Mouse (Mus musculus): ENCODE data around the gene Trpd52l3. TPM values are rescaled to one million over a fixed set of nuclear protein-coding genes. Genes with fewer than 3 reads are reported as not detected.

The Trpd52l3 gene
- polyA plus RNA-seq (2015; fragmentation: Nextera tagmentation; extraction: Ambion mirVana), result not detected in 2 replicates

DNA sequence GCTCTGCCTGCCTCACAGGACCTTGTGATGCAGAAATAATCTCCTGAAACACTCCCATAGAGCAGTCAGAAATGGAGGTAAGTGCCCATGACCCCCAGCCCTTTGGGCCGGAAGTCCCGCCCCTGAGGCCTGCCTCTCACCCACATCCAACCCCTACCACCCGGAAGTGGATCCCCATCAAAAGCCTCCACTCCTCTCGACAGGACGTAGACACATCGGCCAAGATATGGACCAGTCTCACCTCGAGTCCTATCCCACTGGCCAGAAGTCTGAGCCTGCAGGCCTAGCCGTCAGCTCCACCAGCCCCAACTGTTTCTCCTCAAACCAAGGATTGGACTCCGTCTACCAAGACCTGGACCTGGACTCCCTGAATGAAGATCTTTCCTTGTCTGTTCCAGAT is at the start of gene Trpd52l3:
TSS of gene Trpd52l3 (plus strand) at position 170 of the 400 bp plus-strand sequence.
- Histone ChIP-seq H3K36me3 (replicated peaks; ENCODE audit: insufficient read depth, low read length) (no peaks in the 10 kb centered on the region), H3K27me3 (ENCODE audit: insufficient read depth, low read length) (no peaks in the 10 kb centered on the region), H3K4me2 (ENCODE audit: low read depth, low read length) (no peak within 1 kb of the TSS), H3K27ac (ENCODE audit: low read depth) (no peak within 1 kb of the TSS), H3K9me3 (ENCODE audit: low read length) (no peaks in the 10 kb centered on the region), H3K4me3 (ENCODE audit: low read depth, low read length) (no peak within 1 kb of the TSS), H3K4me1 (ENCODE audit: insufficient read depth) (no peaks in the 10 kb centered on the region), H3K9ac (replicated peaks) (no peak within 1 kb of the TSS)
- TF ChIP-seq CTCF (IDR thresholded peaks at IDR 0.05; ENCODE audit: low read depth) (no peak), EP300 (IDR thresholded peaks at IDR 0.05; ENCODE audit: low read depth) (no peak)
- WGBS (ENCODE audit: insufficient replicate concordance), result 82% methylated on average over 9 of the region's 9 CpGs
- DNase-seq (no peak), ATAC-seq (no peak)

DNA sequence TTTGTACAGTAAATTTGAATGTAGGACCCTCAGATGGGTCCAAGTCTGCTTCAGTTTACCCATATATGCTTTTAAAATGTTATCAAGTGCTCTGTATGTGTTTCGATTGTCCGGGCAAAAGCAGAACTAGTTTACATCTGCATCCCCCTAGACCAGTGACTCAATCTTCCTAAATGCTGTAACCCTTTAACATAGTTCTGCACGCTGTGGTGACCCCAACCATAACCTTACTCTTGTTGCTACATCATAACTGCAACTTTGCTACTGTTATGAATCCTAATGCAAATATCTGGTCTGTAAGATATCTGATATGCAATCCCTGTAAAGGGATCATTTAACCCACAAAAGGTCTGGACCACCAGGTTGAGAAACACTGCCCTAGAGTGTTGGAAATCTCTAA is 49.8 kb upstream of the Trpd52l3 start:
- ATAC-seq (no peak), DNase-seq (no peak)
- Histone ChIP-seq H3K9me3 (ENCODE audit: low read length) (no peaks in the 10 kb centered on the region), H3K9ac (replicated peaks) (no peak overlapping the region), H3K4me2 (ENCODE audit: low read depth, low read length) (no peak overlapping the region), H3K4me3 (ENCODE audit: low read depth, low read length) (no peak overlapping the region), H3K4me1 (ENCODE audit: insufficient read depth) (no peaks in the 10 kb centered on the region), H3K36me3 (replicated peaks; ENCODE audit: insufficient read depth, low read length) (no peaks in the 10 kb centered on the region), H3K27ac (ENCODE audit: low read depth) (no peak overlapping the region), H3K27me3 (ENCODE audit: insufficient read depth, low read length) (no peaks in the 10 kb centered on the region)
- no peak for TF ChIP-seq CTCF (IDR thresholded peaks at IDR 0.05; ENCODE audit: low read depth)
- TF ChIP-seq EP300 (IDR thresholded peaks at IDR 0.05; ENCODE audit: low read depth), result no peak
- WGBS (ENCODE audit: insufficient replicate concordance), result 63% methylated on average over 3 of the region's 3 CpGs

DNA sequence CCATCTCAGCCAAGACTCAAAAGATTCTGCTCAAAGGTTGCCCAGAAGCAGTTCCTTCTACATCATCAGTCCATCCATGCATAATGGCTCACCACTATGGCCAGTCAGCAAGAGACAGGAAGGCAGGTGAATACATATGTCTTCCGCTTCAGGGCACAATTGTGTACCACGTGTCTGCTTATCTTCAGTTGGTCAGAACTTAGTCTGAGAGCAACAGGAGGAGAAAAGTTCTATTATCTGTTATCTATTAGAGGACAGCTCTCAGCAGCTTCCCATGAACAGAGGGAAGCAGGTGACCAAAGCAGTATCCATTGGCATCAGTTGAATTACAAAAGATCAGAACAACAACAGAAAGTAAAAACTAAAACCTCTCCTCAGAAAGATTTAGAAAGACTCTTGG is 48.1 kb upstream of the Trpd52l3 start:
- ATAC-seq (no peak), DNase-seq (no peak)
- Histone ChIP-seq H3K4me3 (ENCODE audit: low read depth, low read length) (no peak overlapping the region), H3K27ac (ENCODE audit: low read depth) (no peak overlapping the region), H3K9me3 (ENCODE audit: low read length) (no peaks in the 10 kb centered on the region), H3K36me3 (replicated peaks; ENCODE audit: insufficient read depth, low read length) (no peaks in the 10 kb centered on the region), H3K27me3 (ENCODE audit: insufficient read depth, low read length) (no peaks in the 10 kb centered on the region), H3K4me1 (ENCODE audit: insufficient read depth) (no peaks in the 10 kb centered on the region), H3K4me2 (ENCODE audit: low read depth, low read length) (no peak overlapping the region), H3K9ac (replicated peaks) (no peak overlapping the region)
- 46% methylated on average over 2 of the region's 2 CpGs for WGBS (ENCODE audit: insufficient replicate concordance)
- TF ChIP-seq CTCF (IDR thresholded peaks at IDR 0.05; ENCODE audit: low read depth) (no peak), EP300 (IDR thresholded peaks at IDR 0.05; ENCODE audit: low read depth) (no peak)

DNA sequence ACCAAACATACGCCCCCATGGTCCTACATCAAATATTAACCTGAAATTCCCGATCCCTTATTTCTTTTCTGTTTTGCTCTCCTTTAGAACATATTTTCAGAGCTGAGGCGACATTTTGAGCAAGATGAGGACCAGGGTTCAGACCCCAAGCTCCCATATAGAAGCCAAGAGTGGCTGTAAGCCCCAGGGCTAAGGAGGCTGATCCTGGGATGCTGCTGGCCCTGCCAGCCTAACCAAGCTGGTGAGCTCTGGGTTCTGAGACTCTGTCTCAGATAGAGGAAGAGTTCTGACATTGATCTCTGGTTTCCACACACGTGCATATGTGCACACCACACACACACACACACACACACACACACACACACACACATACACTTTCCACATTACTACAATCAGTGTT is 42.7 kb upstream of the Trpd52l3 start:
- Histone ChIP-seq H3K36me3 (replicated peaks; ENCODE audit: insufficient read depth, low read length) (no peaks in the 10 kb centered on the region), H3K4me2 (ENCODE audit: low read depth, low read length) (no peak overlapping the region), H3K9ac (replicated peaks) (no peak overlapping the region), H3K4me3 (ENCODE audit: low read depth, low read length) (no peak overlapping the region), H3K4me1 (ENCODE audit: insufficient read depth) (no peaks in the 10 kb centered on the region), H3K27me3 (ENCODE audit: insufficient read depth, low read length) (no peaks in the 10 kb centered on the region), H3K9me3 (ENCODE audit: low read length) (no peaks in the 10 kb centered on the region), H3K27ac (ENCODE audit: low read depth) (no peak overlapping the region)
- no peak for DNase-seq
- no peak for TF ChIP-seq EP300 (IDR thresholded peaks at IDR 0.05; ENCODE audit: low read depth)
- TF ChIP-seq CTCF (IDR thresholded peaks at IDR 0.05; ENCODE audit: low read depth), result no peak
- no peak for ATAC-seq
- WGBS (ENCODE audit: insufficient replicate concordance), result 63% methylated on average over 4 of the region's 4 CpGs

DNA sequence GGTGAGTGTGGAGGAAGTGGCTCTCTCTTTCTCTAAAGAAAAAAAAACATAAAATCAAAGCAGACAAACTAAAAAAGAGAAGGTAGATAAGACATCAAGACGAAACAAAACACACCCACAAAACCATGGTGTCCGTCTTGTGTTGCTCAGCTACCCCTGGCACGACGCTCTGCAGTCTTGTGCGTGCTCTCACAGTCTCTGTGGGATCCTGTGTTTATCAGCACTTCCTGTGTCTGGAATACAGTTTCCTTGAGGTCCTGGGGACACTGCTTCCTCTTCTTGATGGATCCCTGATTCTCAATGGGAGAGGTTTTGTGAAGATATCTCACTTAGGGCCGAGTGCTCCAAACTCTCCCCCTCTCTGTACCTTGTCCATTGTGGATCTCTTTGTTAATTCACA is 41.7 kb upstream of the Trpd52l3 start:
- no peak overlapping the region for H3K4me2 ChIP-seq (ENCODE audit: low read depth, low read length)
- no peak overlapping the region for H3K27ac ChIP-seq (ENCODE audit: low read depth)
- H3K36me3 ChIP-seq (replicated peaks; ENCODE audit: insufficient read depth, low read length), result no peaks in the 10 kb centered on the region
- 37% methylated on average over 6 of the region's 6 CpGs for WGBS (ENCODE audit: insufficient replicate concordance)
- H3K4me1 ChIP-seq (ENCODE audit: insufficient read depth), result no peaks in the 10 kb centered on the region
- no peaks in the 10 kb centered on the region for H3K27me3 ChIP-seq (ENCODE audit: insufficient read depth, low read length)
- TF ChIP-seq CTCF (IDR thresholded peaks at IDR 0.05; ENCODE audit: low read depth) (no peak), EP300 (IDR thresholded peaks at IDR 0.05; ENCODE audit: low read depth) (no peak)
- no peak overlapping the region for H3K4me3 ChIP-seq (ENCODE audit: low read depth, low read length)
- DNase-seq (no peak), ATAC-seq (no peak)
- H3K9ac ChIP-seq (replicated peaks), result no peak overlapping the region
- H3K9me3 ChIP-seq (ENCODE audit: low read length), result no peaks in the 10 kb centered on the region

DNA sequence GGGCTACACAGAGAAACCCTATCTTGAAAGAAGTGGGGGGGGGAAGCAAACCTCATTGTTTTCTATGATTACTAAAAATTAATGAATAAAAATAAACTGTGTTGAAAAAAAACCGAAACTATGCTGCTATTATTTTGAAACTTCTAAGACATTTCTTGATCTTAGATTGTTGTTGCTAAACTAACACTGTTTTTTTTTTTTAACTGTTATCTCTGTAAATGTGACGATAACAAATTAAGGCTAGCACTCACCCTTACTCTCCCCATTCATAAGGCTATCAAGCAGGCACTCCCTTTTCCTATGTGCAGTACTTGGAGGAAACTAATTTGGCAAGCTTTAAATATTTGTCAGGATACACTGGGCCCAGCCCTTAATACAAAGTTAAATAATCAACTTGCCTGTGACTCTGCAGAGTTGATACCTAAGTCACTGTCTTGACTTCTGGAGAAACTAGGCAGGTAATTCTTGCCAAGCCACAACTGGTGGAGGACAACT is 39.9 kb upstream of the Trpd52l3 start:
- no peak overlapping the region for H3K9ac ChIP-seq (replicated peaks)

DNA sequence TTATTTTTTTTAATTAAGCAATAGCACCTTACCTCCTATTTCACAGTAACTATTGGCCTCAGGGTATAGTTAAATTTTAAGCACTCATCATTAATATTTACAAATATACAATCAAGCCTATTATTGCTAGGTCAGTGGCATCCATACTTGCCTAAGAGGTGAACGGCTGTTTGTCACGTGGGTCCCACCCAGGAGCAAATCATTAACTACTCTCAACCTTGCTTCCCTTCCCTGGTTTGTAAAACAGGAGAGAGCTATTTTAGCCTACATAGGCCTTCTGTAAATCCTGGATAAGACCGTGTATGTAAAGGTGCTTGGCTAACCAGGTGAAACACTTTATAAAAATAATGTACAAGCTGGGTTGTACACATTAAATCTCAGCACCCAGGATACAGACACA is 35.6 kb upstream of the Trpd52l3 start:
- Histone ChIP-seq H3K4me1 (ENCODE audit: insufficient read depth) (no peaks in the 10 kb centered on the region), H3K9me3 (ENCODE audit: low read length) (no peaks in the 10 kb centered on the region), H3K4me2 (ENCODE audit: low read depth, low read length) (no peak overlapping the region), H3K4me3 (ENCODE audit: low read depth, low read length) (no peak overlapping the region), H3K36me3 (replicated peaks; ENCODE audit: insufficient read depth, low read length) (no peaks in the 10 kb centered on the region), H3K27ac (ENCODE audit: low read depth) (no peak overlapping the region), H3K27me3 (ENCODE audit: insufficient read depth, low read length) (no peaks in the 10 kb centered on the region), H3K9ac (replicated peaks) (no peak overlapping the region)
- TF ChIP-seq EP300 (IDR thresholded peaks at IDR 0.05; ENCODE audit: low read depth), result no peak
- no peak for TF ChIP-seq CTCF (IDR thresholded peaks at IDR 0.05; ENCODE audit: low read depth)
- ATAC-seq (no peak), DNase-seq (no peak)
- 64% methylated on average over 3 of the region's 3 CpGs for WGBS (ENCODE audit: insufficient replicate concordance)

More for the DNA sequence above, 39.9 kb upstream of the Trpd52l3 start:
- H3K36me3 ChIP-seq (replicated peaks; ENCODE audit: insufficient read depth, low read length), result no peaks in the 10 kb centered on the region
- ATAC-seq (no peak), DNase-seq (no peak)
- no peak overlapping the region for H3K4me2 ChIP-seq (ENCODE audit: low read depth, low read length)
- 69% methylated on average over 2 of the region's 2 CpGs for WGBS (ENCODE audit: insufficient replicate concordance)
- TF ChIP-seq EP300 (IDR thresholded peaks at IDR 0.05; ENCODE audit: low read depth) (no peak), CTCF (IDR thresholded peaks at IDR 0.05; ENCODE audit: low read depth) (no peak)
- no peak overlapping the region for H3K27ac ChIP-seq (ENCODE audit: low read depth)
- H3K4me3 ChIP-seq (ENCODE audit: low read depth, low read length), result no peak overlapping the region
- H3K27me3 ChIP-seq (ENCODE audit: insufficient read depth, low read length), result no peaks in the 10 kb centered on the region
- H3K4me1 ChIP-seq (ENCODE audit: insufficient read depth), result no peaks in the 10 kb centered on the region
- H3K9me3 ChIP-seq (ENCODE audit: low read length), result no peaks in the 10 kb centered on the region
